Mouse (Mus musculus) fat pad, adult 2 months (tissue): ENCODE data around the gene Ncdn.

Source experiments
- DNase-seq: peaks from one replicate; pipeline ENCODE4 v3.0.0-alpha.2; 2011; ENCODE audit warnings: low read depth, low spot score; ENCODE audit errors: extremely low read depth

Ncdn gene

GRCm38 (mm10) chr4:126752608-126753141 is 563 bp downstream of the Ncdn start:
- DNase-seq = no peak

GRCm38 (mm10) chr4:126752024-126752607 is 1.1 kb downstream of the Ncdn start:
- no peak for DNase-seq

GRCm38 (mm10) chr4:126751556-126752023 is 1.6 kb downstream of the Ncdn start:
- no peak for DNase-seq

- no peak for DNase-seq
Measured at GRCm38 (mm10) chr4:126750863-126751555, 2.2 kb downstream of the Ncdn start.

- no peak for DNase-seq
Measured at GRCm38 (mm10) chr4:126750046-126750683, 3.1 kb downstream of the Ncdn start.

- DNase-seq = no peak
Measured at GRCm38 (mm10) chr4:126749553-126749952, 3.7 kb downstream of the Ncdn start.

GRCm38 (mm10) chr4:126748381-126748780 is 4.9 kb downstream of the Ncdn start:
- no peak for DNase-seq

- no peak for DNase-seq
Measured at GRCm38 (mm10) chr4:126746194-126746840, 6.9 kb downstream of the Ncdn start.

GRCm38 (mm10) chr4:126745506-126746193 is 7.6 kb downstream of the Ncdn start:
- DNase-seq = no peak

GRCm38 (mm10) chr4:126744831-126745230 is 8.4 kb downstream of the Ncdn start:
- no peak for DNase-seq

- DNase-seq = no peak
Measured at GRCm38 (mm10) chr4:126743713-126744112, 9.5 kb downstream of the Ncdn start.

- DNase-seq = no peak
Measured at GRCm38 (mm10) chr4:126742976-126743375, 10.3 kb downstream of the Ncdn start.

GRCm38 (mm10) chr4:126741448-126741847 is 11.8 kb downstream of the Ncdn start:
- no peak for DNase-seq

GRCm38 (mm10) chr4:126739966-126740676 is 13.1 kb downstream of the Ncdn start:
- no peak for DNase-seq

GRCm38 (mm10) chr4:126736001-126736414 is 17.2 kb downstream of the Ncdn start, which contains the start of gene Tfap2e:
Tfap2e (minus strand) TSS chr4:126736240.
- DNase-seq = no peak

- no peak for DNase-seq
Measured at GRCm38 (mm10) chr4:126735382-126736000, 17.7 kb downstream of the Ncdn start.

GRCm38 (mm10) chr4:126734700-126735381 is 18.4 kb downstream of the Ncdn start:
- DNase-seq = no peak

- no peak for DNase-seq
Measured at GRCm38 (mm10) chr4:126734001-126734603, 19.1 kb downstream of the Ncdn start.
